Mouse (Mus musculus): ENCODE measurements around the gene Mrpl18. TPM values are rescaled to one million over a fixed set of nuclear protein-coding genes. Genes with fewer than 3 reads are reported as not detected.
"Not testable (repeated sequence)": the region's sequence is repeated elsewhere in the genome, so short reads cannot be mapped to it uniquely, and the experiment has no call there.

The Mrpl18 gene
- polyA plus RNA-seq (2015; fragmentation: Nextera tagmentation; extraction: Ambion mirVana): 86.0 and 95.2 TPM in 2 replicates

DNA sequence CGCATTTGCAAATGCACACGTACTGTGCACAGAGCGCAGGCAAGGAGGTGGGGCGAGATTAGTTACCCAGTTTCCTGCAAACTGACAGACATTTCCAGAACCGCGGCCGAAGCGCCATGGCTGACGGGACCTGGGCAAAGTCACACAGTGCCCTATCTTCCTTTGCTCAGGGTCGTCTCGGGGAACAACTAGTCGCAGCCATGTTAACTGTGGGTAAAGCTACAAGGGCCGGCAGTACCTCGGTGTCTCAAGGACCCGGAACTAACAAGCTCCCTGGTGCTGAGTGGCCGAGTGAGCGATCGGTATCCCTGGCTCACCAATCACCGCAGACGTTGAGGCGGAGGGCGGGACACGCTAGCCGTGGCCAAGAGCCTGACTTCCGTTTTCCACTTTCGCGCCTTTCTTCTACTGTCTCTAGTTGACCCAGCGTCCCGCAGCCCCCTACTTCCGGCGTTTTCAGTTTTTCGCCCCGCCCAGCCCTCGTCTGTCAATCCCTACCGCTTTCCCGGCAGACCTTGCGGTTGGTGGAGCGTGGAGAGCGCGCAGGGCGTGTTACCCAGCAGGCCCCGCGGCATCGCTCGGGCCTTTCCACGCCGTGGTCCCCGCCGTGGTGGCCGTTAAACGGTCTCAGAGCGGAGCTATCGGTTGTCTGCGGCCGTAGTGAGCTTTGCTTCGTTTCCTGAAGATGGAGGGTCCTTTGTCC is at the start of gene Mrpl18:
TSS of gene Mrpl18 (minus strand) at position 465 of the 703 bp plus-strand sequence.
- H3K27ac ChIP-seq (replicated peaks): peak within 1 kb of the TSS; percentile 93
- H3K9me3 ChIP-seq (replicated peaks): no peaks in the 10 kb centered on the region
- H3K4me1 ChIP-seq (replicated peaks): peaks cover 25% of the 10 kb centered on the region
- H3K36me3 ChIP-seq (replicated peaks): peaks cover 63% of the 10 kb centered on the region
- H3K4me2 ChIP-seq: peak within 1 kb of the TSS; percentile 76
- under 1% methylated on average over 56 of the region's 56 CpGs for WGBS (ENCODE audit: insufficient replicate concordance)
- peak within 1 kb of the TSS; percentile 98 for H3K4me3 ChIP-seq (replicated peaks)
- ATAC-seq (ENCODE audit: insufficient read depth): peak; percentile 98
- H3K27me3 ChIP-seq: no peaks in the 10 kb centered on the region
- H3K9ac ChIP-seq: peak within 1 kb of the TSS; percentile 97

DNA sequence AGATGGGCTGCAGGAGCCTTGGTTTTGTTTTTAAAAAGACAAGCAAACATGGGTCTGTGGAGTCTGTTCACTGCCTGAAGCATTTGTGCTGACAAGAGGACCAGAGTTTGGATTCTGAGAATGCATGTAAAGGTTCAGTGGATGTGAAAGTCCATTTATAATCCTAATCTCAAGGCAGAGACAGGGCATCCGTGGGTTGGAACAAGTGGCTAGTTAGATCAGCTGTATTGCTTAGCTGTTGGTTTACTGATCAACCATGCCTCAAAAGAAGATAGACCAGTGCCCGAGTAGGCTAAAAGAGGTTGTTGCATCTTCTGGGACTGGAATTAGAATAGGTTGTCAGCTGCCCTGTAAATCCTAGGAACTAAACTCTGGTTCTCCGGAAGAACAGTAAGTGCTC is 47.3 kb upstream of the Mrpl18 start:
- WGBS (ENCODE audit: insufficient replicate concordance): 60% methylated on average over 3 of the region's 3 CpGs
- peaks cover 32% of the 10 kb centered on the region for H3K36me3 ChIP-seq (replicated peaks)
- H3K9ac ChIP-seq: no peak overlapping the region
- H3K4me3 ChIP-seq (replicated peaks): no peak overlapping the region
- H3K27me3 ChIP-seq: no peaks in the 10 kb centered on the region
- no peaks in the 10 kb centered on the region for H3K9me3 ChIP-seq (replicated peaks)
- H3K4me2 ChIP-seq: no peak overlapping the region
- peaks cover 13% of the 10 kb centered on the region for H3K4me1 ChIP-seq (replicated peaks)
- H3K27ac ChIP-seq (replicated peaks): no peak overlapping the region
- ATAC-seq (ENCODE audit: insufficient read depth): no peak

DNA sequence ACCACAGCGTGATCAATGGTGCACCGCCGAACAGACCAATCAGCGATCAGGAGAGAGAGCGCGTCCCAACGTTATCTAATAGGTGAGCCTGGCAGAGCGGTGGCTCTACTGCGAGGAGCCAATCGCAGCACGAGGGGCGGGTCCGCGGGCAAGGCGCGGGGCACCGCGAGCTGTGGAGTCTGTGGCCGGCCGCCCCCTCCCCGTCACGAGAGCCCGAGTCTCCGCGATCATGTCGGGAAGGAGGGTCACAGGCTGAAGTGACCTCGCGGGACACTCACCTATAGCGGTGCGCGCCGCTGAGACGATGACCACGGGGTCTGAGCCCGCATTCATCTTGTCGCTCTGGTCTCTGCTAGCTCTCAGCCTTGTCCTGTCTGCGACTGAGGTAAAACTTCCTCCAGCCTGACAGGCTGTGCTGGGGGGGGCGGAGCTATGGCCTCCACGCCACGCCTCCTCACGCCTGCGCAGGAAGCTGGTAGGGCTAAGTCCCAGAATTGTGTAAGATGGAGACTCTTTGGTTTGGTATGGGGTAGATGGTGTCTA is 44.3 kb upstream of the Mrpl18 start, which contains the start of gene Acat2:
TSS of gene Acat2 (minus strand) at position 417 of the 543 bp plus-strand sequence.
- peak; percentile 98 for ATAC-seq (ENCODE audit: insufficient read depth)
- peaks cover 13% of the 10 kb centered on the region for H3K4me1 ChIP-seq (replicated peaks)
- H3K36me3 ChIP-seq (replicated peaks): peaks cover 19% of the 10 kb centered on the region
- peak within 1 kb of the TSS; percentile 90 for H3K27ac ChIP-seq (replicated peaks)
- peak within 1 kb of the TSS; percentile 88 for H3K4me2 ChIP-seq
- peak within 1 kb of the TSS; percentile 82 for H3K4me3 ChIP-seq (replicated peaks)
- no peaks in the 10 kb centered on the region for H3K9me3 ChIP-seq (replicated peaks)
- H3K9ac ChIP-seq: peak within 1 kb of the TSS; percentile 70
- WGBS (ENCODE audit: insufficient replicate concordance): under 1% methylated on average over 42 of the region's 42 CpGs
- no peaks in the 10 kb centered on the region for H3K27me3 ChIP-seq

DNA sequence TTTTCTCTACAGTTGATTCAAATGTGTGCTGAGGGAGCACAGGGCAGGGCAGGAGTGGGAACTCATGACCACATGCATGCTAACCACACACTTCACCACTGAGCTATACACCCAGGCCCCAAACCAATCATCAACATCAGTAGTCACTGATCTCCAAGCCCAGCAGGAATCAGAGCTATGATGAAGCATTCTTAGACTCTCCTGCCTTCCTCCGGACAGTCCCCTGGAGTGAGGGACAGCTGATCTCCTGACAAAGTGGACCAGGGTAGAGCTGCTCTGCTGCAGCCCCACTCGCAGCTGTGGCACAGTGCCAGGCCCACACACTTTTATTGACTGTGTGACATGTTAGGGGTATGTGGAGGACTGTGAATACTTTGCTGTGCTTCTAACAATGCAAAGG is 43.2 kb upstream of the Mrpl18 start:
- H3K4me1 ChIP-seq (replicated peaks): peaks cover 13% of the 10 kb centered on the region
- H3K27me3 ChIP-seq; H3K27ac ChIP-seq (replicated peaks); H3K9me3 ChIP-seq (replicated peaks); ATAC-seq (ENCODE audit: insufficient read depth); H3K9ac ChIP-seq: not testable (repeated sequence)
- H3K4me2 ChIP-seq: peak overlapping the region; percentile 41
- WGBS (ENCODE audit: insufficient replicate concordance): 18% methylated on average over 2 of the region's 2 CpGs
- H3K4me3 ChIP-seq (replicated peaks): 0 out of 2 replicates have a peak overlapping the region, but pooled peaks have one; percentile 21
- peaks cover 18% of the 10 kb centered on the region for H3K36me3 ChIP-seq (replicated peaks)

DNA sequence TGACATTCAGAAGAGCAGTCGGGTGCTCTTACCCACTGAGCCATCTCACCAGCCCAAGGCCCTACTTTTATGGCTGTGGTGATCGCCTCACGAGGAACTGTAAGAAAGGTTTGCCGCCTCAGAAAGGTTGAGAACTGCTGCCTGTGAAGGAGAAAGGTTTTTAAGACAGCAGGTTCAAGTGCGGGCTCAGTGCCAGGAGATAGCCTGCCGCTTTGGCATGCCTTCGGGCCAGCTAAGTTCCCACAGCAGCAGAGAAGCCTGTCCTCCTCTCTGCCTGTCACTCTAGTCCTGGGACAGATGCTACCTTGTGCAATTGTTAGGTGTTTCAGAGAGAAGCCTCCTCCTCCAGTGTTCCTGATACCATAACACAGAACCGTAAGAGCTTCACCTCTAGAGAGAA is 40.5 kb upstream of the Mrpl18 start:
- H3K9me3 ChIP-seq (replicated peaks): no peaks in the 10 kb centered on the region
- H3K4me3 ChIP-seq (replicated peaks): no peak overlapping the region
- no peak overlapping the region for H3K27ac ChIP-seq (replicated peaks)
- no peak overlapping the region for H3K4me2 ChIP-seq
- H3K4me1 ChIP-seq (replicated peaks): peaks cover 13% of the 10 kb centered on the region
- H3K27me3 ChIP-seq: no peaks in the 10 kb centered on the region
- ATAC-seq (ENCODE audit: insufficient read depth): no peak
- no peak overlapping the region for H3K9ac ChIP-seq
- 79% methylated on average over 8 of the region's 8 CpGs for WGBS (ENCODE audit: insufficient replicate concordance)
- peaks cover 29% of the 10 kb centered on the region for H3K36me3 ChIP-seq (replicated peaks)

DNA sequence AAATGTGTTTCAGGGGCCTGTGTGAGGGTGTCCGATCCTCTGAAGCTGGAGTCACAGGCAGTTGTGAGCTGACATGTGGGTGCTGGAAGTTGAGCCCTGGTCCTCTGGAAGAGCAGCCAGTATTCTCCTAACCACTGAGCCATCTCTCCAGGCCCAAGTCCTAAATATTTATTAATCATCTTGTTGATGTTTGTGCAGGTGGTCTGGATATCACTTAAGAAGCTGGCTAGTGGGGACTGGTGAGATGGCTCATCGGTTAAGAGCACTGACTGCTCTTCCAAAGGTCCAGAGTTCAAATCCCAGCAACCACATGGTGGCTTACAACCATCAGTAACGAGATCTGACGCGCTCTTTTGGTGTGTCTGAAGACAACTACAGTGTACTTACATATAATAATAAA is 33.5 kb upstream of the Mrpl18 start:
- Histone ChIP-seq H3K9ac (no peak overlapping the region), H3K4me2 (no peak overlapping the region), H3K9me3 (replicated peaks) (no peaks in the 10 kb centered on the region), H3K27ac (replicated peaks) (no peak overlapping the region), H3K4me1 (replicated peaks) (no peaks in the 10 kb centered on the region), H3K36me3 (replicated peaks) (peaks cover 52% of the 10 kb centered on the region), H3K27me3 (no peaks in the 10 kb centered on the region), H3K4me3 (replicated peaks) (no peak overlapping the region)
- WGBS (ENCODE audit: insufficient replicate concordance): 81% methylated on average over 5 of the region's 5 CpGs
- no peak for ATAC-seq (ENCODE audit: insufficient read depth)

DNA sequence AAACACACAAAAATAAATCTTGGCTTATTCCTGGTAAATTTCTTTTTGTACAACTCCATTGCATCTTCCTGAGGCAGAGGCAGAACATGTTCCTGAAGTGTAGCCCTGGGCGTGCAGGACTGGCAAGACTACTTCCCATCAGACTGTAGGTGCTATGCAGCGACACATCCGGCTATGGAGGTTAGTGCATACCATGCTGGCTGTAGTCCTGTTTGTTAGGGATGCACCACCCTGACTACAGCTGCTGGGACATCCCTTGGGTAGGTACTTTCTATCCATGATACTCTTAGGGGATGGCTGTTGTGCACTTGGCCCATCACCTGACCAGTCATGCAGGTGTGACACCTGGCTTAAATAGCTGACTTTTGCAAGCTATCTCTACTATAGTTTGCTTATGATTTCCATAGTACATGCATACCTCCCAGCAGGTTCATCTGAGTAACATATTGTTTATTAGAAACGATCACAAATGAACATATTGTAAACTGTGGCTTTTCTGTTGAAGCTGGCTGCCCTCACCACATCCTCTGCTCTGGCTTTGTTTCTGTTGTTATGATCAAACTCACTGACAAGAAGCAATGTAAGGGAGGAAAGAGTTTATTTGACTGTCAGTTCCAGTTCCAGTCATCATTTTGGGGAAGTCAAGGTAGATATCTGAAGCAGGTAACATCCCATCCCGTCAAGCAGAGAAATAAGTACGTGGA is 26.5 kb upstream of the Mrpl18 start:
- Histone ChIP-seq H3K4me3 (replicated peaks) (no peak overlapping the region), H3K27me3 (no peaks in the 10 kb centered on the region), H3K9me3 (replicated peaks) (no peaks in the 10 kb centered on the region), H3K27ac (replicated peaks) (no peak overlapping the region), H3K36me3 (replicated peaks) (peaks cover 26% of the 10 kb centered on the region), H3K4me1 (replicated peaks) (peaks cover 25% of the 10 kb centered on the region), H3K4me2 (no peak overlapping the region), H3K9ac (no peak overlapping the region)
- WGBS (ENCODE audit: insufficient replicate concordance): 77% methylated on average over 6 of the region's 6 CpGs
- ATAC-seq (ENCODE audit: insufficient read depth): no peak

DNA sequence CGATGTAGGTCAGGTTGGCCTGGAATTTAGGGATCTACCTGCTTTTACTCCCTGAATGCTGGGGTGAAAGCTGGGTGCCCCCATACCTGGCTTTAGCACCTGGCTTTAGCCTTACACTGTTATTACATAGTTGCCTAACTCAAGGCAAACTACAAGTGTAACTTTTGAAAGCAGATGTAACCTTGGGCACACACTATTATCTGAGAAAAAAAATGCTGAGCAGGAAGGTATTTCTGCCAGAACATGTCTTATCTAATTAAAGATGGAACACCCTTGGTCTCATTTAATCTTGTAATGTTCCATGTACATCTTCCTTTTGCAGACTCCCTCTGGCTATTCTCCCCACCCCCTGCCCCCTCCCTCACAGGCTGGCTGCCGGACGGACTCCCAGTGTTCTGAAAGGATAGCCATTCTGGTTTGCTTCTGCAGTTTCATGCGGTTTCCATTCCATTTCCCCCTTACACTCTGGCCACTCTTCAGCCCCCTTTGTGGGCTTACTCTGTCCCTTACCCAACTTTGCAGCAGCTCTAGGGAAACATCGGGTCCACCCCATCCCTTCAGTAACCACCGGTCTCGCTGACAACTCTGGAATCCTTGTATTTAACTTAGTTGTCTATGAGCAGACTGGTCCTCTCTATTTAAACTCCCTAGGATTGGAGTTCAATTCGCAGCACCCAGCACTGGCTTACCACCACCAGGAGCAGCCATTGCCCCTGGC is 25.6 kb upstream of the Mrpl18 start:
- no peak overlapping the region for H3K27ac ChIP-seq (replicated peaks)
- ATAC-seq (ENCODE audit: insufficient read depth): no peak
- H3K4me1 ChIP-seq (replicated peaks): peaks cover 25% of the 10 kb centered on the region
- H3K36me3 ChIP-seq (replicated peaks): peaks cover 24% of the 10 kb centered on the region
- no peak overlapping the region for H3K4me2 ChIP-seq
- WGBS (ENCODE audit: insufficient replicate concordance): 67% methylated on average over 8 of the region's 8 CpGs
- H3K9me3 ChIP-seq (replicated peaks): no peaks in the 10 kb centered on the region
- H3K4me3 ChIP-seq (replicated peaks): no peak overlapping the region
- H3K27me3 ChIP-seq: no peaks in the 10 kb centered on the region
- H3K9ac ChIP-seq: no peak overlapping the region

DNA sequence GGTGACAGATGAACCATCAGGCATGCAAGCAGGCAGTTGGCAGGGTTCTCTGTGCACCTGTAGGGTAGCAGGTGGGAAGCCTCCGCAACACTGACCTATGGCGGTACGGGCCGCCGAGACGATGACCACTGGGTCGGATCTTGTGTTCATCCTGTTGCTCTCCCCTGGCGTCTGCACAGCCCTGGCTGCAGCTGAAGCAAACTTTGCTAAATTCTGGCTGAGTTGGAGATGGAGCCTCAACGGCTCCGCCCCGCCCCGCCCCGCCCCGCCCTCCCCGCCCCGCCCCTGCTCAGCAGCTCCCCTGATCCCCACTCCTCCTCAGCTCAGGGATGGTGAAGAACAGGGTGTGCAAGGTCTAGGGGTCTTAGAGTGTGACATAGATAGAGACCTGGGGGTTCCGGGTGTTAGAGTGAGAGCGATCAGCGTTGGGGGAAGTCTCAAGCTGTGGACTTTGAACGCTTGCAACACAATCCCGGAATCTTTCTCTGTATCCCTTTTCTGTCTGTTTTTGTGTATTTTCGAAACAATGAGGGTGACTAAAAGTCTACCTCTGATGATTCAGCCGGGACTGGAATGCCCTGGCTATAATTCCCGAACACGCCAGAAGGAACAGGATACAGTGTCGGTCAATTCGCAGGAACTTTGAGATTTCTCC is 24.1 kb upstream of the Mrpl18 start, which contains the start of gene Acat3:
TSS of gene Acat3 (minus strand) at position 450 of the 655 bp plus-strand sequence.
- Histone ChIP-seq H3K4me2 (peak within 1 kb of the TSS; percentile 64), H3K4me3 (replicated peaks) (peak within 1 kb of the TSS; percentile 37), H3K9ac (no peak within 1 kb of the TSS), H3K27me3 (no peaks in the 10 kb centered on the region), H3K9me3 (replicated peaks) (no peaks in the 10 kb centered on the region), H3K4me1 (replicated peaks) (peaks cover 25% of the 10 kb centered on the region), H3K27ac (replicated peaks) (peak within 1 kb of the TSS; percentile 48), H3K36me3 (replicated peaks) (peaks cover 15% of the 10 kb centered on the region)
- peak; percentile 41 for ATAC-seq (ENCODE audit: insufficient read depth)
- WGBS (ENCODE audit: insufficient replicate concordance): 14% methylated on average over 27 of the region's 27 CpGs

DNA sequence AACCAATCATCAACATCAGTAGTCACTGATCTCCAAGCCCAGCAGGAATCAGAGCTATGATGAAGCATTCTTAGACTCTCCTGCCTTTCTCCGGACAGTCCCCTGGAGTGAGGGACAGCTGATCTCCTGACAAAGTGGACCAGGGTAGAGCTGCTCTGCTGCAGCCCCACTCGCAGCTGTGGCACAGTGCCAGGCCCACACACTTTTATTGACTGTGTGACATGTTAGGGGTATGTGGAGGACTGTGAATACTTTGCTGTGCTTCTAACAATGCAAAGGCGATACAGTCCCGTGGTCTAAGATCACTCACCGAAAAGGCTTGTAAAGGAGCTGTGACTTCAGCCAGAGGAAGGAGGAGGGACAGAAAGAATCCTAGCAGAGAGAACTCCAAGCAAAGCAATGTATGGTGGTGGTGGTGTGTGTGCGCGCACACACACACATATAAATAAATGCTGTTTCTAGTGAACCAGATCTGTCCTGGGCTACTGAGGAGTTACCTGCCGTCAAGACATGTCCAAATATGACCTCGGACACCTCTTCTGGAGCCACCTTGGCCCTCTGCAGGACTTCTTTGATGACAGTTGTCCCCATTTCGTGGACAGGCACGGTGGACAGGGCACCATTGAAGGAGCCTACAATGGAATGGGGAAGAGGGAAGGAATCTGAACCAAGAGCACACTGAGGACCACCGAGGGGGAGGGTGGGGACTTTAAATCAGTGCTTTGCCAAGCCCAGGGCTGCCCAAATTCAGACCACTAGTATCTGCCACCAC is 23.4 kb upstream of the Mrpl18 start:
- ATAC-seq (ENCODE audit: insufficient read depth): peak; percentile 19; the same call in 1 of the 2 replicates
- H3K4me1 ChIP-seq (replicated peaks): peaks cover 25% of the 10 kb centered on the region
- H3K4me2 ChIP-seq: peak overlapping the region; percentile 64
- not testable (repeated sequence) for H3K27me3 ChIP-seq; H3K36me3 ChIP-seq (replicated peaks); H3K9me3 ChIP-seq (replicated peaks); H3K9ac ChIP-seq
- WGBS (ENCODE audit: insufficient replicate concordance): 33% methylated on average over 3 of the region's 12 CpGs
- H3K4me3 ChIP-seq (replicated peaks): peak overlapping the region; percentile 37
- H3K27ac ChIP-seq (replicated peaks): peak overlapping the region; percentile 48; the same call in 1 of the 2 replicates
